Mouse (Mus musculus) liver, adult (tissue): ENCODE measurements around the gene Mcam.

Experiments
- GATA4 ChIP-seq: IDR thresholded peaks from 2 replicates; pipeline ENCODE4 v1.6.1; 2014; ENCODE audit warnings: mild to moderate bottlenecking, low read length; ENCODE audit not compliant: insufficient replicate concordance

The Mcam gene

GRCm38 (mm10) chr9:44134101-44134850, at the start of gene Mcam:
Gene Mcam (plus strand): TSS chr9:44134469.
- no peak for TF ChIP-seq GATA4

GRCm38 (mm10) chr9:44084659-44085229, 49.5 kb upstream of the Mcam start:
- TF ChIP-seq GATA4 = no peak; the same call in 1 of the 2 replicates

- TF ChIP-seq GATA4 = no peak
These were observed 49.0 kb upstream of the Mcam start for GRCm38 (mm10) chr9:44085276-44085675.

- TF ChIP-seq GATA4 = no peak
These were observed 48.3 kb upstream of the Mcam start for GRCm38 (mm10) chr9:44085741-44086665.

- TF ChIP-seq GATA4 = no peak
These were observed 47.3 kb upstream of the Mcam start for GRCm38 (mm10) chr9:44086960-44087359.

GRCm38 (mm10) chr9:44087761-44088455, 46.4 kb upstream of the Mcam start:
- TF ChIP-seq GATA4 = no peak

- no peak for TF ChIP-seq GATA4
These were observed 45.2 kb upstream of the Mcam start for GRCm38 (mm10) chr9:44088877-44089608.

GRCm38 (mm10) chr9:44093612-44094503, 40.4 kb upstream of the Mcam start:
- no peak for TF ChIP-seq GATA4

- no peak for TF ChIP-seq GATA4
These were observed 39.5 kb upstream of the Mcam start for GRCm38 (mm10) chr9:44094737-44095136.

- TF ChIP-seq GATA4 = no peak
These were observed 38.5 kb upstream of the Mcam start for GRCm38 (mm10) chr9:44095781-44096180.

GRCm38 (mm10) chr9:44096536-44096935, 37.7 kb upstream of the Mcam start:
- TF ChIP-seq GATA4 = no peak

GRCm38 (mm10) chr9:44101490-44101889, 32.8 kb upstream of the Mcam start, which contains the start of gene Mfrp:
Gene Mfrp (plus strand): TSS chr9:44101729.
- no peak for TF ChIP-seq GATA4

GRCm38 (mm10) chr9:44104881-44105280, 29.4 kb upstream of the Mcam start:
- no peak for TF ChIP-seq GATA4
